Mouse (Mus musculus) limb, embryonic 14.5 days (tissue): ENCODE data around the gene Npr2. TPM values are rescaled to one million over a fixed set of nuclear protein-coding genes. Genes with fewer than 3 reads are reported as not detected.

Source experiments
- ATAC-seq: fragments of 200-750 bp; cut with Nextera tagmentation; 2 replicates; pipeline ENCODE4 v1.8.0; 2017; ENCODE audit warnings: low read depth, moderate number of reproducible peaks, moderate TSS enrichment; ENCODE audit not compliant: low FRiP score
- DNase-seq: peaks from one replicate; pipeline ENCODE4 v3.0.0-alpha.2; 2015; ENCODE audit warnings: low spot score
- H3K27ac ChIP-seq: fragments of 300-500 bp; sonication (generic); replicated peaks from 2 replicates; pipeline ENCODE4 v1.5.1; 2014; ENCODE audit warnings: low read depth, mild to moderate bottlenecking, low read length, moderate library complexity, mixed read lengths
- H3K27me3 ChIP-seq: fragments of 300-500 bp; sonication (generic); 2 replicates; pipeline ENCODE4 v1.6.1; 2014; ENCODE audit warnings: low read length, mixed read lengths; ENCODE audit not compliant: control insufficient read depth, insufficient read depth
- H3K36me3 ChIP-seq: fragments of 300-500 bp; sonication (generic); 2 replicates; pipeline ENCODE4 v1.6.1; 2014; ENCODE audit warnings: mild to moderate bottlenecking, low read length, moderate library complexity, mixed read lengths; ENCODE audit not compliant: control insufficient read depth, insufficient read depth
- H3K4me1 ChIP-seq: fragments of 300-500 bp; sonication (generic); 2 replicates; pipeline ENCODE4 v1.6.1; 2014; ENCODE audit warnings: antibody characterized with exemption, low read length, mixed read lengths; ENCODE audit not compliant: control insufficient read depth, insufficient read depth
- H3K4me2 ChIP-seq: fragments of 300-500 bp; sonication (generic); replicated peaks from 2 replicates; pipeline ENCODE4 v1.6.1; 2014; ENCODE audit warnings: low read depth, mild to moderate bottlenecking, low read length, moderate library complexity; ENCODE audit not compliant: severe bottlenecking
- H3K4me3 ChIP-seq: fragments of 300-500 bp; sonication (generic); replicated peaks from 2 replicates; pipeline ENCODE4 v1.5.1; 2014; ENCODE audit warnings: low read length
- H3K9ac ChIP-seq: fragments of 300-500 bp; sonication (generic); 2 replicates; pipeline ENCODE4 v1.6.1; 2014; ENCODE audit warnings: mild to moderate bottlenecking, low read depth, low read length, moderate library complexity; ENCODE audit not compliant: severe bottlenecking
- H3K9me3 ChIP-seq: fragments of 300-500 bp; sonication (generic); 2 replicates; pipeline ENCODE4 v1.6.1; 2016; ENCODE audit warnings: low read length; ENCODE audit not compliant: control insufficient read depth
- POLR2A ChIP-seq: fragments of 200-500 bp; IDR thresholded peaks from 2 replicates; pipeline ENCODE4 v1.8.0; 2012; ENCODE audit warnings: inconsistent platforms, mild to moderate bottlenecking, moderate library complexity, borderline replicate concordance; ENCODE audit not compliant: insufficient read depth, insufficient read length; ENCODE audit errors: extremely low read depth
- WGBS: fragments of 180-500 bp; shearing (Covaris S2); extraction: QIAGEN DNeasy Blood & Tissue Kit; methylation state at CpG from one replicate; pipeline ENCODE4 v1.1.7; 2014; 5-methylcytosine and 5-hydroxymethylcytosine counted together
- polyA plus RNA-seq, 2 experiments: library from polyadenylated mRNA; depleted of rRNA in 1 of 2; stranded (reverse) in 1 of 2; unstranded in 1 of 2; fragments of >200 nt; fragmentation: Nextera tagmentation in 1 of 2; extraction: Ambion mirVana in 1 of 2; gene quantifications; 2 replicates each; pipeline versions ENCODE4 v1.2.1 to v1.2.3; 2012 to 2014

The Npr2 gene
- polyA plus RNA-seq, 2 experiments: 33.3 to 121 TPM

DNA sequence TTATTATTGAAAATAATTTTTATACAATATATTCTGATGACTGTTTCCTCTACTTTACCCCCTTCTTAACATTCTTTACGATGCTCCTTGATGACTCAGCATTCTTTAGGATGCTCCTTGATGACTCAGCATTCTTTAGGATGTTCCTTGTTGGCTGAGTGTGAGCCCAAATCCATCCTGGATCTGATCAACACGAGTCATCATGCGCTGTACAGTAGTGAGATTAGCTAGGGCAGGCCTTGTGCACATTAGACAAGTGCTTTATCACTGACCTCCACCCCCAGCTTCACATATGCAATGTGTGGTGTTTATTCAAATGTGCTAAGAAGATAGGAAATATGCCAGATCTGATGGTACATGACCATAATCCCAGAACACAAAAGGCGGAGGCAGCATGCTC is 33.5 kb upstream of the Npr2 start:
- H3K27me3 ChIP-seq: no peaks in the 10 kb centered on the region
- no peaks in the 10 kb centered on the region for H3K36me3 ChIP-seq
- H3K9ac ChIP-seq: no peak overlapping the region
- WGBS: 84% methylated on average over 4 of the region's 4 CpGs
- ATAC-seq (no peak), DNase-seq (no peak)
- no peak overlapping the region for H3K4me2 ChIP-seq
- H3K9me3 ChIP-seq: no peaks in the 10 kb centered on the region
- H3K27ac ChIP-seq: no peak overlapping the region
- TF ChIP-seq POLR2A: no peak
- H3K4me3 ChIP-seq: no peak overlapping the region
- H3K4me1 ChIP-seq: no peaks in the 10 kb centered on the region

DNA sequence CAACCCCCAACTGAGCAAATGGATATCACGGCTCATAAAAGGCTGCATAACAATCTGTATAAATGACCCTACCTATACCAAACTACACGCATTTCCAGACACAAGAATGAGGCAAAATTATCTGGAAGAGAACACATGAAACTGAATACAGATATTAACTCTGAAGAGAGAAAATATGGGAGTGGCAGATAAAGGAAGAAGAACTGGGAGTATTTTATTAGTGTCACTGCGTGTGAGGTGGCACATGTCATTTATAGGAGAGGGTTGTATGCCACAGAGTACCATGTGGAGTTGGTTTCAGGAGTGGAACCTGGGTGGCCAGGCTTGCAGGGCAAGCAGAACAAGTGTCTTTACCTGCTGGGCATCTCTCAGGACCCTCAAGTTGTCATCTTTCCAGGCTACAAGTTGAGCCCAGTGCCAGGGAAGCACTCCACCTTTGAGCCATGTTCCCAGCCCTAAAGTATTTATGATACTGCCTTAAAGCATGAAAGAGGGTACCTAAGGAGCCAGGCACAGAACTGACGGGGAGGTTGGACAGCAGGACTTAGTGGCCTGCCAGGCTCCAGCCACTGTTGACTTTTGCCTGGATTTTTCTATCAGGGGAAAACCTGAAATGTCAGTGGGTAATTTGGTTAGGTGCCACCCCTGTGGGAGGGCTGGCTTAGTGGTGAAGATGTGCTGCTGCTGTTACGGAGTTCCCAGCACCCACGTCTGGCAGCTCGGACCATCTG is 32.9 kb upstream of the Npr2 start:
- 79% methylated on average over 7 of the region's 7 CpGs for WGBS
- Histone ChIP-seq H3K4me1 (no peaks in the 10 kb centered on the region), H3K4me3 (no peak overlapping the region), H3K4me2 (no peak overlapping the region), H3K27ac (no peak overlapping the region), H3K36me3 (no peaks in the 10 kb centered on the region), H3K27me3 (no peaks in the 10 kb centered on the region), H3K9ac (no peak overlapping the region), H3K9me3 (no peaks in the 10 kb centered on the region)
- ATAC-seq: no peak
- no peak for DNase-seq
- TF ChIP-seq POLR2A: no peak

DNA sequence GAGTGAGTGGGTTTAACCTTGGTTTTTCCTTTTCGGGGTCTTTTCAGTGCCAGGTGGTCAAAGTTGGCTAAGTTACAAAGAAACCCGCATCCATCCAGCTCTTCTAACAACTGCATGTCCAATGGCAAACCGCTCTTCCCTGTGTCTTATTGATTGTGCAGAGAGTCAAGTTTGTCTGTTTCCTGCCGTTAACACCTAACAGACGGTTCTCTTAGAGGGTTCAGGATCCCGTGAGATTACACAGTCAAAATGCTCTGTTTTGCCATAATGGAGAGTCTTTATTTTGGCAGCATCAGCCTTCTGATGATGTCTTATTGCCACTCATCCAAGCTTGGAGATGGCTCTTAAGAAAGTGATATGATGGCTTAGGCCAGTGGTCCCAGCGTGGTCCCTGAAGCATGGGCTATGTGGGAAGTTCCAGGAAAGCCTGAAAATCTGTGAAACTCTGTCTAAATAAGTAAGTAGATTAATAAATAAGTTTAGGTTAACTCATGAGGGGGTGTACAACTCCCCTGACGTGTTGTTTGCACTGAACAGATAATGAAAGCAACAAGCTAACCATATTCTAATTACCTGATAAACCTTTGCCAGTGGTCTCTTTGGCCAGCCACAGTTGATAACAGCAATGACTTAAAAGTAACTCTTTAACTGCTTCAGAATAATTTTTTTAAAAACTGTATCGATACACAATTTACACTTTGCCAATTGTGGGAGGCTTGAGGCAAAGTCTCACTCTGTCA is 31.4 kb upstream of the Npr2 start:
- H3K9ac ChIP-seq: no peak overlapping the region
- no peaks in the 10 kb centered on the region for H3K27me3 ChIP-seq
- no peaks in the 10 kb centered on the region for H3K36me3 ChIP-seq
- no peaks in the 10 kb centered on the region for H3K9me3 ChIP-seq
- H3K4me1 ChIP-seq: no peaks in the 10 kb centered on the region
- H3K4me2 ChIP-seq: no peak overlapping the region
- ATAC-seq (no peak), DNase-seq (no peak)
- 76% methylated on average over 9 of the region's 9 CpGs for WGBS
- H3K27ac ChIP-seq: no peak overlapping the region
- TF ChIP-seq POLR2A: no peak
- no peak overlapping the region for H3K4me3 ChIP-seq

DNA sequence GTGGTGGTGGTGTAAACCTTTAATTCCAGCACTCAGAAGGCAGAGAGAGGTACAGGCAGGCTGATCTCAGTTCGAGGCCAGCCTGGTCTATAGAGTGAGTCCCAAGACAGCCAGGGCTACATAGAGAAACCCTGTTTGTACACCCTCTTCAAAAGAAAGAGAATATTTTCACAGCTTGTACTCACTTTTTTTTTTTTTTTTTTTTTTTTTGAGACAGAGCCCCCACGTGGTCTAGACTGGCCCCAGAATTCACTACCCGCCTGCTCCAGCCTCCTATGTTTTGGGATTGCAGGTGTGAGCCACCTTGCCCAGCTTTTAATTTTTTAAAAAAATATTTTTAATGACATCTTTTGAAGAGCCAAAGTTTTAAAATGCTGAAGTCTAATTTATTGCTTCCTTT is 27.6 kb upstream of the Npr2 start:
- TF ChIP-seq POLR2A: no peak
- no peak for ATAC-seq
- DNase-seq: no peak
- Histone ChIP-seq H3K9ac (no peak overlapping the region), H3K27ac (no peak overlapping the region), H3K9me3 (no peaks in the 10 kb centered on the region), H3K4me1 (no peaks in the 10 kb centered on the region), H3K27me3 (no peaks in the 10 kb centered on the region), H3K4me3 (no peak overlapping the region), H3K36me3 (no peaks in the 10 kb centered on the region), H3K4me2 (no peak overlapping the region)
- 75% methylated on average over 3 of the region's 3 CpGs for WGBS

DNA sequence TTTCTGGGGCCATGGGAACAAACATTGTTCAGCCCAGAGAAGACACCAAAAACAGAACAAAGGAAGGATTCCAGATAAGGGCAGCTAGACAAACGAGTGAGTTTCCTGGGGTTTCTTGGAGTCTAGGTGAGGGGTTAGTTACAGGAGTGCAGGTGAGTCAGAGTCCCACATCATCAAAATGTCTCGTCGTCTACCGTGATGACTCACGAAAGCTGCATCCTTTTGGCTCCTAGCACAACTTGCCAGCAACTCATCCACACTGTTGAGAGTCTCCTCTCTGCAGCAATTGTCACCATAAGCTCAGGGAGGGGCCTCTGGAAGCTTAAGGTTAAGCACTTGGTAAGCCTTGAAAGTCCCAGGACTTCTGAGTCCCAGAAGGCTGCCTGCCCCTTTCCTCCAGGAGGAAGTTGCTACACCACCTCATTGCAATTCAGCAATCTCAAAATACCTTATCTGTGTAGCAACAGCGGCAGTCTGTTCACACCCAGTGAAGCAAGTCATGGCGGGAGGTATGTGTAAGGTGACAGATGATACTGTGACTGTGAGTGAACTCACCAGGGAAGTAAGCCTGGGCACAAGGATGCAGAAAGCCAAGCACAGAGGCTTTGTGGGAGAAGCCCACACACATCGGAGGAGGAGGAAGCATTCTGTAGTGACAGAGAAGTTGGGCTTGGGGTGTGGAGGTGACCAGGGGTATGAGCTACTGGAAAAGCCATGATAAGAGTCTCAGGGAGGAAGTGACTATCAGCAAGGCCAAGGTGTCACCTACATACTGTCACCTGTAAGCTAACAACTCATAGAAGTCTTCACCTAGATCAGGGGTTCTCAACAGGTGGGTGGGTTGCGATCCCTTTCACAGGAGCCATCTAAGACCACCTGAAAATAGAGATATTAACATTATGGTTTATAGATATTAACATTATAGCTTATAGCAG is 26.7 kb upstream of the Npr2 start:
- no peak overlapping the region for H3K27ac ChIP-seq
- DNase-seq (no peak), ATAC-seq (no peak)
- TF ChIP-seq POLR2A: no peak
- WGBS: 74% methylated on average over 9 of the region's 9 CpGs
- no peaks in the 10 kb centered on the region for H3K36me3 ChIP-seq
- no peaks in the 10 kb centered on the region for H3K4me1 ChIP-seq
- no peaks in the 10 kb centered on the region for H3K27me3 ChIP-seq
- no peak overlapping the region for H3K4me3 ChIP-seq
- H3K4me2 ChIP-seq: no peak overlapping the region
- H3K9ac ChIP-seq: no peak overlapping the region
- no peaks in the 10 kb centered on the region for H3K9me3 ChIP-seq
